Mouse (Mus musculus) thymus, postnatal 4 days (tissue): Measurements from ENCODE around the gene H2-Eb2.

ENCODE experiments used
- DNase-seq: peaks from one replicate; pipeline ENCODE4 v3.0.0; 2021

The H2-Eb2 gene

GRCm38 (mm10) chr17:34325436-34325835, at the start of gene H2-Eb2:
Gene H2-Eb2 (plus strand): TSS chr17:34325665.
- DNase-seq: peak; percentile 53

GRCm38 (mm10) chr17:34280499-34281038, 44.9 kb upstream of the H2-Eb2 start:
- DNase-seq: no peak

GRCm38 (mm10) chr17:34281836-34282235, 43.6 kb upstream of the H2-Eb2 start:
- DNase-seq: no peak

DNA sequence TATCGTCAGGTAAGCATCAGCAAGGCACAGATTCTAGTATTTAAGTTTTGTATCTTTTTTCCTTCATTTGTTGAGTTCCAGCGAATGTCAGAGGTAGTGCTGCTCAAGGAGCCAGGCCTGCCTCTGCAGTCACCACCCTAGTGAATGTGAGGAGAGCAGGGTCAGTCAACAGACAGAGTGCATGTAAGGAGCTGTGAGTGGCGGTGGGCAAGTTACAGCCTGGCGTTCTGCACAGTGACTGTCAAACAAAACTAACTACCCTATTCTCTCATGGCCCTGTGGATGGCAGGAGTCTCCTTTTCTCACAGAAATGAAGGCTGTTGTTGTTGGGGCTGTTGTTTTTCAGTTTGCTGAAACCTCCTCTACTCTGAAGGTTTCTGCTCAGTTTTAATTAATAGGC, 40.1 kb upstream of the H2-Eb2 start:
- DNase-seq: no peak

GRCm38 (mm10) chr17:34285848-34286247, 39.6 kb upstream of the H2-Eb2 start:
- DNase-seq: peak; percentile 79

- DNase-seq: no peak
Observed at GRCm38 (mm10) chr17:34286501-34286900, 39.0 kb upstream of the H2-Eb2 start.

DNA sequence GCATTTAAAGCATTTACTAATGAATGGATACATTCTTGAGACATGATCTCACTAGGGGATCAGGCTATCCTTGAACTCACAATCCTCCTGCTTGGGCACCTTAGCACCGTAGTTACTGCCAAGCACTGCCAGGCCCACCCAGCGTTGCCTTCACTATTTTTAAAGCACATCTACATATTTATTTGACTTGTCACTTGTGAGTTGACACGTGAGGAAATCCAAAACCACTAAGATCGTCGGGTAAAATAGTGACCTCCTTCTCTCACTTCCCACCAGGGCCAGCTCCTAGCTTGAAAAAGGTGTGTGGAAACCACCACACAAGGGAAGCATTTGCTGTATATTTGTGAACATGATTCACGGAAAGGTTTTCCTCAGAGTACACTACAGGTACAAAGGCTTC, 38.5 kb upstream of the H2-Eb2 start:
- no peak for DNase-seq

GRCm38 (mm10) chr17:34287648-34288047, 37.8 kb upstream of the H2-Eb2 start, which contains the start of gene H2-Aa:
Gene H2-Aa (minus strand): TSS chr17:34287823.
- DNase-seq: peak; percentile 75

GRCm38 (mm10) chr17:34288131-34288530, 37.3 kb upstream of the H2-Eb2 start:
- no peak for DNase-seq

GRCm38 (mm10) chr17:34291609-34292008, 33.9 kb upstream of the H2-Eb2 start:
- peak; percentile 88 for DNase-seq

DNA sequence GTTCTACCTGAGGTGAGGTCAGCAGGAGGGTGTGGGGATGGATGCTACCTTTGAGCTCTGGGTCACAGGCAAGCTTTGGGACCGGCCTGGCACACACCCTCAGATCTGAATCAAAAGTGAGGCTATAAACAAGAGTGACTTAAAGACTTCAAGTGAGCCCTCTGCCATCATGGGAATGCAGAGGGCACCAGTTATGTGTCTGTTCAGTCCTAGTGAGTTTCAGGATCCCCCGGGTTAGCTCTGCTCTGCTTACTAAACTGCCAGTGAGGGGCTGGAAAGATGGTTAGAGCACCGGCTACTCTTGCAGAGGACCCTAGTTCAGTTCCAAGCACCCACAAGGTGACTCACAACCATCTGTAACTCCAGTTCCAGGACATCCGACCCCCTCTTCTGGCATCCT, 32.9 kb upstream of the H2-Eb2 start:
- no peak for DNase-seq

DNA sequence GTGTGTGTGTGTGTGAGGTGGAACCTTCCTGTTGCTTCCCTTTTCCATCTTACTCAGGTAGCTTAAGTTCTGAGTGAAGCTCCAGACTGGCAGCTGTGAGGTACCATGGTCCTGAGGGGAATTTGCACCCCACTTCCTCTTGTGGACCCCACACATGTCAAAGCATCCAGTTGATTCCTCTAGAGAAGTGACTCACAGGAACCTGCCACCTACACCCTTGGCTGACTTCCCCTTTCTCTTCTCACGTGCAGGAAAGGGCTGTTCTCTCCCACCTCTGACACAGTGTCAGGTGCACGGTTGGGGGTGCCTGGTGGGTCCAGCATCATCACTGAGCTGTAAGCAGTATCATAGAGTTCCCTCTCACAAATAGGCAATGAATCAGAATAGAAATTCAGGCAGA, 31.9 kb upstream of the H2-Eb2 start:
- no peak for DNase-seq

- DNase-seq: no peak
Observed at GRCm38 (mm10) chr17:34294249-34294648, 31.2 kb upstream of the H2-Eb2 start.

- no peak for DNase-seq
Observed at GRCm38 (mm10) chr17:34295307-34295706, 30.2 kb upstream of the H2-Eb2 start.

GRCm38 (mm10) chr17:34295891-34296794, 29.3 kb upstream of the H2-Eb2 start:
- peak; percentile 42 for DNase-seq

GRCm38 (mm10) chr17:34299356-34299755, 26.1 kb upstream of the H2-Eb2 start:
- DNase-seq: no peak

DNA sequence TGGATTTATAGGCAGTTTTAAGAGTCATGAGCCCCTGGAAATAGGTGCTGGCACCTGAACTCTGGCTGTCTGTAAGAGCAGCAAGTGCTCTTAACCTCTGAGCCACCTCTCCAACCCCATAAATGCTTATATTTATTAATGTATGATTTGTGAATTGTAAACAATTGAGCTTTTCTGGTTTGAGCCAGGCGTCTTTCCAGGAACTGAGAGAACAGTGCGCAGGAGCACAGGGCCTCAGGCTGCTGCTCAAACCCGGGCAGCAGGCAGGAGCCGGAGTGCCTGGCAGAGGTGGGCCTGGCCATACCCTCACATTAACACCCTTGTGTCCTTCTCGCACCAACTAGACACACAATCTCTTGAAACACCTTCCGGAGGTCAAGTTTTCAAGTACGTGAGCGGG, 25.4 kb upstream of the H2-Eb2 start:
- DNase-seq: no peak

GRCm38 (mm10) chr17:34300691-34301566, 24.5 kb upstream of the H2-Eb2 start:
- no peak for DNase-seq

DNA sequence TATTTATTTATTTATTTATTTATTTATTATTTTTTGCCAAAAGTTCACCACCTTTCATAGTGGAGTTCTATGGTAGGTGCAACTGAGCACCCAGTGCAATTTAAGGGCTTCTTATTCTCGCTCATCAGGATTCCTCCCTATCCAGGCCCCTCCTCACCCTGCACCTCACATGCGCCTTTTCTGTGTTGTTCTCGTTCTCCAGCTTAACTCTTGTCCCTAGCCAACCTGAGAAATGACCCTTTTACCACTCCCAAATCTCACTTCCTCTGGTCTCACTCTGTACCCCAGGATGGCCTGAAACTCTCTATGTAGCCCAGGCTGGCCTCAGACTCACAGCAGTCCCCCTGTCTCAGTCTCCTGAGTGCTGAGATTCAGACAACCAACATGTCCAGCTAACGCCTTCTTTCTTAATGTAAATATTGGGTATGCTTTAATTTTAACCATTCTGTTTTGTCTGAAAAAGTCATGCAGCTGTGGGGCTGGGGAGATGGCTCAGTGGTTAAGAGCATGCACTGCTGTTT, 23.7 kb upstream of the H2-Eb2 start:
- DNase-seq: no peak

- no peak for DNase-seq
Observed at GRCm38 (mm10) chr17:34303789-34304188, 21.7 kb upstream of the H2-Eb2 start.

- peak; percentile 49 for DNase-seq
Observed at GRCm38 (mm10) chr17:34304751-34305150, 20.7 kb upstream of the H2-Eb2 start.

DNA sequence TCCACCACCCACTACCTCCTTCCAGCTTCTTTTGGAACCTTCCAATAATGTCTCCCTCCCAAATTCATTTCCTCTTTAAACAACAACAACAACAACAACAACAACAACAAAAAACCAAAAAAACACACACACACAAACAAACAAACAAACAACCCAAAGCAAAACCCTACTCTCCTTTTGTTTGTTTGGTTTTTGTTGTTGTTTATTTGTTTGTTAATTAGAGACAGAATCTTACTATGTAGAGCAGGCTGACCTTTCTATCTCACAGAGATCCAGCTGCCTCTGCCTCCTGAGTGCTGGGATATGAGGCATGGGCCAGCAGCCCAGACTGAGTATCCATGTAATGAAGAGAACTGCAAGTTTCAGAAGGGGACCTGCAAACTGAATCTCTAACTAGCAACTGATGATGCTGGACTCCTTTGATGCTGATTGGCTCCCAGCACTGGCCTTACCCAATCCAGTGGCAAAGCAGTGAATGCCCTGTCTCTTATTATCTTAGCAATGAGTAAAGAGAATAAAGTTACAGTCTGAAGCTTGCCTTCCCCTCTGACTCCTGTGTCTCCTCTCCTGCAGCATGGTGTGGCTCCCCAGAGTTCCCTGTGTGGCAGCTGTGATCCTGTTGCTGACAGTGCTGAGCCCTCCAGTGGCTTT, 20.0 kb upstream of the H2-Eb2 start, which contains the start of gene H2-Eb1:
H2-Eb1 (plus strand) TSS at position 488 of the 651 bp plus-strand sequence.
- peak; percentile 86 for DNase-seq
